Mouse (Mus musculus) kidney, postnatal 25 days (tissue): ENCODE data around the gene Hpcal1.

Experiments used
- DNase-seq, 2 experiments: peaks; one replicate each; pipeline ENCODE4 v3.0.0; 2021; ENCODE audit warnings: mixed read lengths in 2 of 2

Hpcal1 gene

GRCm38 (mm10) chr12:17715720-17716478 lies 25.2 kb downstream of the Hpcal1 start:
- DNase-seq = no peak

GRCm38 (mm10) chr12:17717257-17717656 lies 26.6 kb downstream of the Hpcal1 start:
- DNase-seq = no peak

- DNase-seq = peak; percentile 37 to 68
Measured at GRCm38 (mm10) chr12:17718146-17718545, 27.5 kb downstream of the Hpcal1 start.

- DNase-seq = no peak
Measured at GRCm38 (mm10) chr12:17721058-17721457, 30.4 kb downstream of the Hpcal1 start.

GRCm38 (mm10) chr12:17722452-17723181 lies 32.0 kb downstream of the Hpcal1 start:
- DNase-seq = no peak

- no peak for DNase-seq
Measured at GRCm38 (mm10) chr12:17723182-17723570, 32.5 kb downstream of the Hpcal1 start.

- no peak for DNase-seq
Measured at GRCm38 (mm10) chr12:17723999-17724398, 33.3 kb downstream of the Hpcal1 start.

GRCm38 (mm10) chr12:17724412-17725090 lies 33.9 kb downstream of the Hpcal1 start:
- no peak for DNase-seq

GRCm38 (mm10) chr12:17725592-17725991 lies 34.9 kb downstream of the Hpcal1 start:
- no peak for DNase-seq

GRCm38 (mm10) chr12:17726576-17727320 lies 36.1 kb downstream of the Hpcal1 start:
- no peak for DNase-seq

- peak; percentile 68 to 84 for DNase-seq
Measured at GRCm38 (mm10) chr12:17727676-17728339, 37.2 kb downstream of the Hpcal1 start.

- DNase-seq = peak; percentile 67 to 77
Measured at GRCm38 (mm10) chr12:17729211-17729900, 38.7 kb downstream of the Hpcal1 start.

- DNase-seq = peak; percentile 56 to 82
Measured at GRCm38 (mm10) chr12:17732006-17732405, 41.4 kb downstream of the Hpcal1 start.

GRCm38 (mm10) chr12:17732546-17732945 lies 41.9 kb downstream of the Hpcal1 start:
- peak; percentile 25 to 74 for DNase-seq

- DNase-seq = no peak
Measured at GRCm38 (mm10) chr12:17733114-17733904, 42.7 kb downstream of the Hpcal1 start.

GRCm38 (mm10) chr12:17736396-17736795 lies 45.7 kb downstream of the Hpcal1 start:
- DNase-seq = no peak

GRCm38 (mm10) chr12:17736859-17737577 lies 46.4 kb downstream of the Hpcal1 start:
- DNase-seq = no peak

- no peak for DNase-seq
Measured at GRCm38 (mm10) chr12:17737808-17738207, 47.2 kb downstream of the Hpcal1 start.

GRCm38 (mm10) chr12:17738473-17738872 lies 47.8 kb downstream of the Hpcal1 start:
- DNase-seq = peak; percentile 51 to 73

- DNase-seq = no peak
Measured at GRCm38 (mm10) chr12:17740226-17740625, 49.6 kb downstream of the Hpcal1 start.
